Mouse (Mus musculus): ENCODE measurements around the gene Ppp1r2.

The Ppp1r2 gene

GRCm38 (mm10) chr16:31290751-31291365 is 15.8 kb upstream of the Ppp1r2 start:
- no peak for DNase-seq (ENCODE audit: low spot score in 2 of 2)

- peak; percentile 41 to 73 for DNase-seq (ENCODE audit: low spot score in 2 of 2)
Measured at GRCm38 (mm10) chr16:31290281-31290680, 15.2 kb upstream of the Ppp1r2 start.

DNA sequence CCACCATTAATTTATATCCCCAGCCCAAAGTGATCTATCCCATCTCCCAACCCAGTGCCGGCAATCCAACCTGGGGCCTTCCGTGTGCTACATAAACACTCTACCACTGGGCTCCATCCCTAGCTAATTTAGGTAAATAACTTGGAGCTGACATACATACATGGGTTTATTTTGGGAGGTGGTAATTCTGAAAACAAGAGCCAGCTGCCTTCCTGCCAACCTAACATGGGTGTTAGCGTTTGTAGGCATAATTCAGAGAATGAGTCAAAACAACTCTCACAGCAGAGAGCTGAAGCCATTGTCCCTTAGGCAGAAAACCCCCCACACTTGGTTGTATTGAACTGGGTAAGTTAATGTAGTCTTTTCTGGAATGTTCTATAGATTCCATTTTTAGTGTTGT is 12.6 kb upstream of the Ppp1r2 start:
- DNase-seq (ENCODE audit: low spot score in 2 of 2), result no peak

GRCm38 (mm10) chr16:31286801-31287488 is 11.9 kb upstream of the Ppp1r2 start:
- DNase-seq (ENCODE audit: low spot score in 2 of 2), result no peak

- no peak for DNase-seq (ENCODE audit: low spot score in 2 of 2)
Measured at GRCm38 (mm10) chr16:31281981-31282380, 6.9 kb upstream of the Ppp1r2 start.

DNA sequence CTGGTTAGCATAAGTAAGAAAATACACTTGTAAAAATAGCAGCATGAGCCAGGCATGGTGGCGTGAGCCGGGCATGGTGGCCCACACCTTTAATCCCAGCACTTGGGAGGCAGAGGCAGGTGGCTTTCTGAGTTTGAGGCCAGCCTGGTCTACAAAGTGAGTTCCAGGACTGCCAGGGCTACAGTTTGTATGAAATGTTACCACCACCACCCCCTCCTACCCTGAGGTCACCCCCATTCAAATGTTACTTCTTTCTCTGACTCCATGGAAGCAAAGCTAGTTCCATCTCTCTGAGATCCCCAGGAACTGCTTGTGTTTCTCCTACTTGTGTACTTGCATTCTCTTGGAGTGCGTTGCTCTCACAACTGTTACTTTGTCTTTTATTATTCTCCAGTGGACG is 5.1 kb upstream of the Ppp1r2 start:
- DNase-seq (ENCODE audit: low spot score in 2 of 2), result no peak

GRCm38 (mm10) chr16:31278581-31278980 is 3.5 kb upstream of the Ppp1r2 start:
- DNase-seq (ENCODE audit: low spot score in 2 of 2), result no peak

DNA sequence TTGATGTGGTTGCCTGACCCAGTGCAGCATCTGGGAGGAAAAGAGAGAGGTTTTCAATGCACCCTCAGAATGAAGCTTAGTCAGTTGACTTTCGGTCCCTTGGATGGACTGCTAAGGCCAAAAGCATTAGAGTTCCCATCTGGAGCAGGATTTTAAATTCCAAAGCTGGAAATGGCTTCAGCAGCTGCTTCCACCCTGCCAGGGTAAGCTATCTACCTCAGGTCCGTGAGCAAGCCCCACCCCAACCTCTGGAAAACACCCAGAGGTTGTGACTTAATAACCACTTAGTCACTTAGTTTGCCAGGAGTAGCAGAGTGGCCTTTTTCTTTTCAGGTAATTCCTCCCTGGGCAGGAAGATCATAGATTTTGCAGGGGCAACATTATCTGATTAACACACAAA is 3.0 kb upstream of the Ppp1r2 start:
- no peak for DNase-seq (ENCODE audit: low spot score in 2 of 2)

- DNase-seq (ENCODE audit: low spot score in 2 of 2), result no peak
Measured at GRCm38 (mm10) chr16:31276962-31277361, 1.9 kb upstream of the Ppp1r2 start.

- peak in 1 of 2 experiments; percentile 25 for DNase-seq (ENCODE audit: low spot score in 2 of 2)
Measured at GRCm38 (mm10) chr16:31276539-31276938, 1.5 kb upstream of the Ppp1r2 start.

GRCm38 (mm10) chr16:31274084-31274483 is 993 bp downstream of the Ppp1r2 start:
- no peak for DNase-seq (ENCODE audit: low spot score in 2 of 2)

GRCm38 (mm10) chr16:31266692-31267091 is 8.4 kb downstream of the Ppp1r2 start:
- DNase-seq (ENCODE audit: low spot score in 2 of 2), result no peak

DNA sequence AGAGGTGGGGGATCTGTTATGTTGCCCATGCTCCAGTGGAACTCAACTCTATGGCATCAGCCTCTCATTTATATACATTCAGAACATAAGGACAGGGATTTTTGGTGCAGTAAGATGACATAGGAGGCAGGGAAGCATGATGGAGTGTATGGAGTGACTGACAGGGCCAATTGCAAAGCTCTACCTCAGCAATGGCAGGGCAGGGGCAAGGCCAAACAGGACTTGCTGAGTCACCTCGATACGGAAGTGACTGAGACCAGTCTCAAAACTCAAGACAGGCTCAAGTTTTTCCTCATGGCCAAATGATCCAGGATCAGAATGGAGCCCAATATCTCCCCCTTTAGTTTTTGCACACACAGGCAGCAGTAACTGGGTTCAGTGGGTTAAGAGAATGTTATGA is 18.9 kb downstream of the Ppp1r2 start:
- no peak for DNase-seq (ENCODE audit: low spot score in 2 of 2)

GRCm38 (mm10) chr16:31255685-31256084 is 19.4 kb downstream of the Ppp1r2 start:
- DNase-seq (ENCODE audit: low spot score in 2 of 2), result no peak

DNA sequence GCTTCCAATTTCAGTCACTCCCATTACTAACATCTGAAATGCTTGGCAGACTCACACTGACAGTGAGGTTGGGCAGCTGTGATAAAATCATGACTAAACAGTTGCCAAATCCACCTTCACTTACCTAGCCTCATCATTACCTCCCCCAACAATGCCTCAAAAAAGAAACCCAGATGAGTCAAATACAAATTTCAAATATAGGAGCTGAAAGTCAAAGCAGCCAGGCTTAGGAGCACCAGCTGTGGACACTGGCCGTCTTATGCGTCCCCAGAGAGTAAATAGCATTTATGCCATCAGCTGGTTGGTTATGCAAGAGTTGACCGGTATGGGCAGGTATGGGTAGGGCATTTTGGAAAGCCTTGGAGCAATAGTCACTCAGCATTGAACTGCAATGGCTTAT is 25.7 kb downstream of the Ppp1r2 start:
- DNase-seq (ENCODE audit: low spot score in 2 of 2), result no peak

- no peak for DNase-seq (ENCODE audit: low spot score in 2 of 2)
Measured at GRCm38 (mm10) chr16:31248717-31249116, 26.4 kb downstream of the Ppp1r2 start.

DNA sequence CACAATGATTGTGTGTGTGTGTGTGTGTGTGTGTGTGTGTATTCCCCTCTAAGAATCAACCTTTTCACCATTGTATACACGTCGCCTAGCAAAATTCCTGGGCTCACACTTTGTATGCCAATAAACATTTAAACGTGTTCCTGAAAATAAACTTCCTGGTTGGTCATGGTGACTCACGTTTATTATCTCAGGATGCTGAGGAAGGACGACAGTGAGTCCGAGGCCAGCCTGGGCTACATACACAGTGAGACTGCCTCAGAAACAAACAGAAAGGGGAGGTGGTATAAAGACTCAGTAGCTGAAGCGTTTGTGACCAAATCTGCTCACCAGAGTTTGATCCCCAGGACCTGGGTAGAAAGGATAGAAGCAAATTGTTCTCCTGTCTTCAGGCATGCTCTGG is 27.6 kb downstream of the Ppp1r2 start:
- DNase-seq (ENCODE audit: low spot score in 2 of 2), result no peak

GRCm38 (mm10) chr16:31244053-31244452 is 31.0 kb downstream of the Ppp1r2 start:
- DNase-seq (ENCODE audit: low spot score in 2 of 2), result no peak

DNA sequence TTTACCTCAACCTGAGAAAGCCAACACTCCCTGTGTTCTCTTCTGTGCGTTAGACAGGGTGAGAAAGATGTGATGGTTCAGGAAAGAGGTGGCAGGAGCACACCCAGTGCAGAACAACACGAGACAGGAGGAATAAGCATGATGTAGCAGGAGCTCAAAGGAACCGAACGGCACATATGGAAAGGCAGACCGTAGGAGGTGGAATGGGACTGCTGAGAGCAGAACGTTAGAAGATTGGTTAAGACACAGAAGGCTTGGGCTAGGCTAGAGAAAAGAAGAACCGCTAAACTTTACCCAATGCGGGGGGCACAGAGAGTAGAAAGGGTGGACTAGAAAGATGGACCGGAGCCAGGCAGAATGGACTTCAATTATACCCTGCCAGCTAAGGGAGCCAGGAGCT is 33.6 kb downstream of the Ppp1r2 start:
- DNase-seq (ENCODE audit: low spot score in 2 of 2), result no peak

- no peak for DNase-seq (ENCODE audit: low spot score in 2 of 2)
Measured at GRCm38 (mm10) chr16:31240569-31240968, 34.5 kb downstream of the Ppp1r2 start.

- peak in 1 of 2 experiments; percentile 44 for DNase-seq (ENCODE audit: low spot score in 2 of 2)
Measured at GRCm38 (mm10) chr16:31238281-31238680, 36.8 kb downstream of the Ppp1r2 start.

DNA sequence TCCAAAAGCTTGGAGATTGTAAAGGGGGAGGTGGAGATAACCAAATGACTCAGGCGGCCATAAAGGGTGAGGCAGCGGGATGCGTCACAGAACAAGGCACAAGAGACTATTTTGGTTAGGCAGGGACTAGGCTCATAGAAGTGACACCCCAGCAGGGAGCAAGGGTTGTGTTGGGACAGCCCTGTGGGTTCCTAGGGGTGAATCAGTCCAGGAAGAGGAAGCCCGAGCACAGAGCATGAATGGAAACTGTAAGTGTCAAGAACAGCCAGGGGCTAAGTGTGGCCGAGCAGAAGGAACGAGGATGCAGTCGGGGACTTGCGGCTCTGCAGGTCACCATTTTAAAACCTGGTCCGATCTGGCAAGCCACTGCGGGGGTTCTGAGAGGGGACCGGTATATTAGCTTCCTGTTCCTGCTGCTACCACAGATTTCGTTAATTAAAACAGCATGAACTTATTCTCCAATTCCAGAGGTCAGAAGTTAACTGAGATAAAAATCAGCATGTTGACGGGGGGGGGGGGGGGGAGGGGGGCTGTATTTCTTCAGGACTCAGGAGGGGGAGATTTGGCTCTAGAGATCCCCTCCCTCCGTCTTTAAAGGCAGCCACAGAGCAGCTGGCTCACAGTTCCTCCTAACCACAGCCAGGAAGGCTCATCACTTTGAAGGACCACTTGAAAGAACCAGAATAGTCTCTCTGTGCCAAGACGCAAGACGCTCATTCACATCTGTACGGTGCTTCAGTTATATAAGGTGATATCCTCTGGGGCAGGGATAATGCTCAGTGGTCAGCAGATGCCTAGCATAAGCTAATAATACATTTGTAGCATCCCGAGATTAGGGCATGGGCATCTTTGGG is 39.4 kb downstream of the Ppp1r2 start:
- DNase-seq (ENCODE audit: low spot score in 2 of 2), result peak in 1 of 2 experiments; percentile 64

All from spleen, postnatal 4 days (tissue).